Mouse (Mus musculus) bone marrow, adult 2 months (tissue): ENCODE data around the gene Rptor.

Experiments
- CTCF ChIP-seq: fragments of 200-500 bp; IDR thresholded peaks from 2 replicates; pipeline ENCODE4 v1.5.1; 2011; ENCODE audit warnings: low read length, control low read depth; ENCODE audit not compliant: control insufficient read depth, insufficient read depth
- POLR2A ChIP-seq: fragments of 200-500 bp; IDR thresholded peaks from 2 replicates; pipeline ENCODE4 v1.6.1; 2011; ENCODE audit warnings: low read depth, mild to moderate bottlenecking, control low read depth, low read length, borderline replicate concordance; ENCODE audit not compliant: control insufficient read depth

GRCm38 (mm10) chr11:119936456-119936855 lies 333.8 kb downstream of the Rptor start:
- TF ChIP-seq CTCF (no peak), POLR2A (no peak)
